Mouse (Mus musculus): ENCODE measurements around the gene Vars.

- TF ChIP-seq EP300 (IDR thresholded peaks at IDR 0.05) (no peak), CTCF (IDR thresholded peaks at IDR 0.05) (no peak)
Observed at GRCm38 (mm10) chr17:35016791-35017705, 16.3 kb downstream of the Vars start.

Data from lung, postnatal 0 days (tissue).